Mouse (Mus musculus) megakaryocyte-erythroid progenitor cell, adult 5 weeks (primary cell): Measurements from ENCODE around the gene Was. TPM values are rescaled to one million over a fixed set of nuclear protein-coding genes. Genes with fewer than 3 reads are reported as not detected.

Source experiments
- polyA plus RNA-seq: library from polyadenylated mRNA; stranded (reverse); fragments of >175 nt; gene quantifications from 2 replicates; pipeline ENCODE4 v1.2.3, GENCODE M21; 2012

Gene Was
- polyA plus RNA-seq, result 231 and 266 TPM in 2 replicates

GRCm38 (mm10) chrX:8090346-8090953 lies at the start of gene Was:
Was (minus strand) TSS chrX:8090498.

GRCm38 (mm10) chrX:8132017-8132976 lies 42.0 kb upstream of the Was start, which contains the start of gene Wdr13:
Wdr13 (minus strand) TSS chrX:8132892.

GRCm38 (mm10) chrX:8074430-8075014 lies 15.8 kb downstream of the Was start, which contains the start of gene Suv39h1:
Suv39h1 (minus strand) TSS chrX:8074760.

Other genes with a start within 250 kb of the Was start
- gene Otud5, start 249.1 kb downstream of the Was start, polyA plus RNA-seq, result 82.6 and 87.6 TPM in 2 replicates
- gene Pim2, start 212.2 kb downstream of the Was start, polyA plus RNA-seq, result 24.2 and 25.3 TPM in 2 replicates
- gene Slc35a2, start 206.5 kb downstream of the Was start, polyA plus RNA-seq, result 43.2 and 61.9 TPM in 2 replicates
- 168 and 179 TPM in 2 replicates for gene Pqbp1, start 191.2 kb downstream of the Was start, polyA plus RNA-seq
- 115 and 120 TPM in 2 replicates for gene Timm17b, start 191.1 kb downstream of the Was start, polyA plus RNA-seq
- gene Gm10491, start 182.7 kb downstream of the Was start, polyA plus RNA-seq, result not detected in 2 replicates
- gene Gm10490, start 181.0 kb downstream of the Was start, polyA plus RNA-seq, result not detected in 2 replicates
- 0.06 TPM in 2 replicates for gene Pcsk1n, start 170.7 kb downstream of the Was start, polyA plus RNA-seq
- gene Eras, start 161.9 kb downstream of the Was start, polyA plus RNA-seq, result not detected in 2 replicates
- gene Hdac6, start 142.6 kb downstream of the Was start, polyA plus RNA-seq, result 8.0 and 10.3 TPM in 2 replicates
- 28.0 and 45.7 TPM in 2 replicates for gene Gata1, start 112.4 kb downstream of the Was start, polyA plus RNA-seq
- not detected in 2 replicates for gene Glod5, start 72.0 kb downstream of the Was start, polyA plus RNA-seq
- 20.0 and 21.1 TPM in 2 replicates for gene Suv39h1, start 15.7 kb downstream of the Was start, polyA plus RNA-seq
- gene Wdr13, start 42.4 kb upstream of the Was start, polyA plus RNA-seq, result 36.2 and 54.9 TPM in 2 replicates
- gene Rbm3, start 55.4 kb upstream of the Was start, polyA plus RNA-seq, result 148 and 243 TPM in 2 replicates
- 4.8 and 5.3 TPM in 2 replicates for gene Tbc1d25, start 85.7 kb upstream of the Was start, polyA plus RNA-seq
- gene Ebp, start 103.0 kb upstream of the Was start, polyA plus RNA-seq, result 4.6 and 5.8 TPM in 2 replicates
- gene Porcn, start 116.0 kb upstream of the Was start, polyA plus RNA-seq, result 0.40 and 1.0 TPM in 2 replicates
- gene Ftsj1, start 161.9 kb upstream of the Was start, polyA plus RNA-seq, result 12.8 and 13.6 TPM in 2 replicates
- 16.2 and 17.0 TPM in 2 replicates for gene Slc38a5, start 180.6 kb upstream of the Was start, polyA plus RNA-seq
- not detected in 2 replicates for gene Ssxb10, start 236.9 kb upstream of the Was start, polyA plus RNA-seq